Mouse (Mus musculus) lung, embryonic 14.5 days (tissue): Measurements from ENCODE around the gene Med9. TPM values are rescaled to one million over a fixed set of nuclear protein-coding genes. Genes with fewer than 3 reads are reported as not detected.

Source experiments
- ATAC-seq: fragments of 200-750 bp; cut with Nextera tagmentation; 2 replicates; pipeline ENCODE4 v1.8.0; 2017; ENCODE audit warnings: mild to moderate bottlenecking, moderate TSS enrichment, moderate library complexity; ENCODE audit not compliant: insufficient read depth
- DNase-seq: peaks from one replicate; pipeline ENCODE4 v3.0.0-alpha.2; 2015
- H3K27ac ChIP-seq: fragments of 300-500 bp; sonication (generic); 2 replicates; pipeline ENCODE4 v1.5.1; 2014; ENCODE audit warnings: low read depth, mild to moderate bottlenecking, moderate library complexity
- H3K27me3 ChIP-seq: fragments of 300-500 bp; sonication (generic); 2 replicates; pipeline ENCODE4 v1.6.1; 2014; ENCODE audit warnings: low read length, control low read depth; ENCODE audit not compliant: insufficient read depth
- H3K36me3 ChIP-seq: fragments of 300-500 bp; sonication (generic); 2 replicates; pipeline ENCODE4 v1.6.1; 2014; ENCODE audit warnings: control low read depth; ENCODE audit not compliant: insufficient read depth
- H3K4me1 ChIP-seq: fragments of 300-500 bp; sonication (generic); 2 replicates; pipeline ENCODE4 v1.6.1; 2014; ENCODE audit warnings: antibody characterized with exemption, control low read depth; ENCODE audit not compliant: insufficient read depth
- H3K4me2 ChIP-seq: fragments of 300-500 bp; sonication (generic); 2 replicates; pipeline ENCODE4 v1.6.1; 2014; ENCODE audit warnings: mild to moderate bottlenecking
- H3K4me3 ChIP-seq: fragments of 300-500 bp; sonication (generic); 2 replicates; pipeline ENCODE4 v1.5.1; 2014; ENCODE audit warnings: low read depth, low read length
- H3K9ac ChIP-seq: fragments of 300-500 bp; sonication (generic); 2 replicates; pipeline ENCODE4 v1.6.1; 2014
- H3K9me3 ChIP-seq: fragments of 300-500 bp; sonication (generic); 2 replicates; pipeline ENCODE4 v1.6.1; 2016; ENCODE audit warnings: low read depth, low read length, control low read depth
- CTCF ChIP-seq: IDR thresholded peaks from 2 replicates; pipeline ENCODE4 v1.5.1; 2016; ENCODE audit warnings: antibody characterized with exemption, low read depth
- WGBS: fragments of 180-500 bp; shearing (Covaris S2); extraction: QIAGEN DNeasy Blood & Tissue Kit; methylation state at CpG from one replicate; pipeline ENCODE4 v1.1.7; 2014; 5-methylcytosine and 5-hydroxymethylcytosine counted together
- polyA plus RNA-seq: library from polyadenylated mRNA; unstranded; fragments of >200 nt; fragmentation: Nextera tagmentation; extraction: Ambion mirVana; gene quantifications from 2 replicates; pipeline ENCODE4 v1.2.1, GENCODE M21; 2014

Gene Med9
- polyA plus RNA-seq, 1 experiment from 2014 or later = 48.9 TPM

DNA sequence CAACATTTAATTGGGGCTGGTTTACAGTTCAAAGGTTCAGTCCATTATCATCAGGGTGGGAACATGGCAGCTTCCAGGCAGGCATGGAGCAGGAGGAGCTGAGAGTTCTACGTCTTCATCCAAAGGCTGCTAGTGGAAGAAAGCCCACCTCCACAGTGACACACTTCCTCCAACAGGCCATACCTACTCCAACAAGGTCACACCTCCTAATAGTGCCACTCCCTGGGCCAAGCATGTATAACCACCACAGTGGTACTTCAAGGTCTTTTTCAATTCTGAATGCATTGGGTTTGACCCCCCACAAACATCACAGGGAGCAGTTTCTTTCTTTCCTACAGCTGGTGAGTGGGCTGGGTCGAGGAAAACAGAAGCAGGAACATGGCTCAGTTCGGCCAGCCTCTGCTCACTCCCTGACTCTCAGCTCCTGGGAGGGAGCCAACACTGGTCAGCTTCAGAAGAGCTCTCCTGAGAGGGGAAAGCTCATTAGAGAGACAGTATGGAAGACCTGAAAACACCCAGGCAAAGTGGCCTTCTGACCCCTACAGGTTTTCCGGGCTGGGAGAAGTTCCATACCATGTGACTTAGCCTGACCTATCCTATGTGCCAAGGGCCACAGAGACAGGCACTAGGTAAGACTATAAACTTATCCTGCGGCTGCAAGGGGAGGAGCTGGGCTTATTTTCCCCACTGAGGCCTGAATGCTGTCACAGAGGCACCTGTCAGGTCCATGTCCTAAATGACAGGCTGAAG lies 53.4 kb downstream of the Med9 start:
- no peak for TF ChIP-seq CTCF
- Histone ChIP-seq H3K4me3 (no peak overlapping the region), H3K4me1 (no peaks in the 10 kb centered on the region), H3K4me2 (no peak overlapping the region), H3K27ac (no peak overlapping the region), H3K9ac (no peak overlapping the region), H3K27me3 (no peaks in the 10 kb centered on the region), H3K9me3 (no peaks in the 10 kb centered on the region), H3K36me3 (no peaks in the 10 kb centered on the region)
- no peak for DNase-seq
- WGBS = 77% methylated on average over 5 of the region's 5 CpGs
- no peak for ATAC-seq

DNA sequence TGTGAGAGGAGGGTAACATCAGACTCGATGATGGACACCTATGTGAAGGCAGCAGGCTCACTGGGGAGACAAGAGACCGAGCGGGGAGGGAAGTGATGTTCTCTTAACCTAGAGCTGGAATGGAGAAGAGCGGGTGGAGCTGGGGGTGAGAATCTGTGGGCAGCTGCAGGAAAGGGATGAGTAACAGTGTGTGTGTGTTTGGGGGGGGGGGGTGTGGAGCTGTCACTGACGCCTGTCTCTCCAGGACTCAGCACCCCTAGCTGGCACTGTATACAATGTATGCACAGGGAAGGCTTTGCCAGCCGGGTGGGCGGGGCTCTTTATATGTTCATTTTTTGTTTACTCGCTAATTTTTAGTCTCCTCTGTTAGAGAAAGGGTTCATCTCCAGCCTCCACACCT lies 55.8 kb downstream of the Med9 start:
- 68% methylated on average over 7 of the region's 8 CpGs for WGBS

DNA sequence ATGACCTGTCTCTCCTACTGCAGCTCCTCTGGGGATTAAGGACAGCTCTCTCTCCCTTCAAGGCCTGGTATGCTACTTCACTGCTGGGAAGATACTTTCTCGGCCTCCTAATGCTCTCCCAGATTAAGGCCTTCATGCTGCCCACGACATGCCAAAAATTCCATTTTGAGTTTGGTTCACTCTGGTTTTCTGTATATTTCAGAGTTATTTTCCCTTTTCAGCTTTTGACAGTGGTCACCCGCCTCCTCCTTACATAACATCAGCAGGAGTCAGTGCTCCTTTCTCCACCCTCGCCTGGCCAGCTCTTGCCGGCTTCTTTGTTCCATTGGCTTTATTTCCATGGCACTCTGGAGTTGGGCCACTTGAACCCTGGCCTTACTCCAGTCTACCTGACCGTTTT lies 56.7 kb downstream of the Med9 start:
- Histone ChIP-seq H3K9ac (no peak overlapping the region), H3K27me3 (no peaks in the 10 kb centered on the region), H3K36me3 (no peaks in the 10 kb centered on the region), H3K4me3 (no peak overlapping the region), H3K4me2 (no peak overlapping the region), H3K4me1 (no peaks in the 10 kb centered on the region), H3K9me3 (no peaks in the 10 kb centered on the region), H3K27ac (no peak overlapping the region)
- no peak for TF ChIP-seq CTCF
- WGBS = 67% methylated on average over 6 of the region's 6 CpGs
- DNase-seq (no peak), ATAC-seq (no peak)

More for the DNA sequence above, 55.8 kb downstream of the Med9 start:
- H3K36me3 ChIP-seq = no peaks in the 10 kb centered on the region
- H3K27ac ChIP-seq = no peak overlapping the region
- H3K4me1 ChIP-seq = no peaks in the 10 kb centered on the region
- ATAC-seq = no peak
- H3K9me3 ChIP-seq = no peaks in the 10 kb centered on the region
- no peak for DNase-seq
- no peak overlapping the region for H3K4me2 ChIP-seq
- no peaks in the 10 kb centered on the region for H3K27me3 ChIP-seq
- no peak overlapping the region for H3K9ac ChIP-seq
- TF ChIP-seq CTCF = no peak
- H3K4me3 ChIP-seq = no peak overlapping the region

- Histone ChIP-seq H3K4me2 (no peak overlapping the region), H3K27me3 (no peaks in the 10 kb centered on the region), H3K27ac (no peak overlapping the region), H3K4me1 (no peaks in the 10 kb centered on the region), H3K36me3 (no peaks in the 10 kb centered on the region), H3K9me3 (no peaks in the 10 kb centered on the region), H3K4me3 (no peak overlapping the region), H3K9ac (no peak overlapping the region)
- DNase-seq (no peak), ATAC-seq (no peak)
- 54% methylated on average over 3 of the region's 3 CpGs for WGBS
- no peak for TF ChIP-seq CTCF
These were observed 57.9 kb downstream of the Med9 start for GRCm38 (mm10) chr11:60005866-60006265.

DNA sequence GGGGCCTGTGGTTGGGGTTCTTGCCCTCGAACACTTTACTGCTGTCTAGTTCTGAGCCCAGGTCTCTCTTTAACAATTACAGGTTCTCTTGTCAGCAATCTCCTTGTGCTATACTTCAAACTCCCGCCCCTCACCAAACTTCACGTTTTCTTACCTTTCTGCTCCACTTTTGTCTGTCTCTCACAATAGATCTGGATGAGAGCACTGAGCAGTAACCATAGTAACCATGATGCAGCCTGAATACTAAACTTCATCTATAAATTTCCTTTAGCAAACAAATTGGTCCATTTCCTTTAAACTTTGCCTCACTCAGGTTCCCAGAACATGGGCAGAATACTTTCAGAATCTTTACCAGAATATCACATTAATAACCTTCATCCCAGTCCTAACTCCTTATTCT lies 61.4 kb downstream of the Med9 start:
- no peaks in the 10 kb centered on the region for H3K36me3 ChIP-seq
- no peaks in the 10 kb centered on the region for H3K9me3 ChIP-seq
- no peaks in the 10 kb centered on the region for H3K4me1 ChIP-seq
- no peak for DNase-seq
- H3K4me2 ChIP-seq = no peak overlapping the region
- no peak for ATAC-seq
- no peak overlapping the region for H3K27ac ChIP-seq
- no peaks in the 10 kb centered on the region for H3K27me3 ChIP-seq
- 63% methylated on average over 3 of the region's 3 CpGs for WGBS
- TF ChIP-seq CTCF = no peak
- H3K9ac ChIP-seq = no peak overlapping the region
- no peak overlapping the region for H3K4me3 ChIP-seq

DNA sequence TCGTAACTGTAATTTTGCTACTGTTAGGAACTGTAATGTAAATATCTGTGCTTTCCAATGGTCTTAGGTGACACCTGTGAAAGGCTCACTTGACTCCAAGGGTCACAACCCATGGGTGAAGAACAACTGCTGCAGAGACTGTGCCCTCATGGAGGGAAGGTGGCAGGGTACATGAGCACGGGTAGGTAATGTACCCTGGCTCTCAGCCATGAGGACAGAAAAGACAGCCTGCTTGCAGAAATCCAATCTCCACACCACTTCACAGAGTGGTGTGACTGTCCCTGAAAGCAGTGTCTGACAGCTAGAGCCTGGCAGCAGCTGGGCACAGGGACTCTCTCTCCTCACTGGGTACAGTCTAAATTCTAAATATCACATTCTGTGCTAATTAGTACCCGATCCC lies 63.5 kb downstream of the Med9 start:
- Histone ChIP-seq H3K27ac (no peak overlapping the region), H3K9me3 (no peaks in the 10 kb centered on the region), H3K9ac (no peak overlapping the region), H3K36me3 (no peaks in the 10 kb centered on the region), H3K27me3 (no peaks in the 10 kb centered on the region), H3K4me2 (no peak overlapping the region), H3K4me1 (no peaks in the 10 kb centered on the region), H3K4me3 (no peak overlapping the region)
- WGBS = 82% methylated on average over 3 of the region's 3 CpGs
- ATAC-seq (no peak), DNase-seq (no peak)
- TF ChIP-seq CTCF = no peak

Other genes starting within 250 kb of the Med9 start
- 1.8 and 2.3 TPM in 2 replicates for gene Pld6, start 160.6 kb upstream of the Med9 start, polyA plus RNA-seq
- 26.1 and 26.2 TPM in 2 replicates for gene Flcn, start 138.2 kb upstream of the Med9 start, polyA plus RNA-seq
- gene Nt5m, start 108.8 kb upstream of the Med9 start, polyA plus RNA-seq = 35.2 and 35.4 TPM in 2 replicates
- gene Cops3, start 108.4 kb upstream of the Med9 start, polyA plus RNA-seq = 224 and 228 TPM in 2 replicates
- 1.7 and 2.2 TPM in 2 replicates for gene Rasd1, start 16.7 kb downstream of the Med9 start, polyA plus RNA-seq
- 8.8 and 9.7 TPM in 2 replicates for gene Pemt, start 98.3 kb downstream of the Med9 start, polyA plus RNA-seq
- 31.8 and 37.8 TPM in 2 replicates for gene Rai1, start 156.8 kb downstream of the Med9 start, polyA plus RNA-seq